Mouse (Mus musculus): Measurements from ENCODE around the gene Il21r.

DNA sequence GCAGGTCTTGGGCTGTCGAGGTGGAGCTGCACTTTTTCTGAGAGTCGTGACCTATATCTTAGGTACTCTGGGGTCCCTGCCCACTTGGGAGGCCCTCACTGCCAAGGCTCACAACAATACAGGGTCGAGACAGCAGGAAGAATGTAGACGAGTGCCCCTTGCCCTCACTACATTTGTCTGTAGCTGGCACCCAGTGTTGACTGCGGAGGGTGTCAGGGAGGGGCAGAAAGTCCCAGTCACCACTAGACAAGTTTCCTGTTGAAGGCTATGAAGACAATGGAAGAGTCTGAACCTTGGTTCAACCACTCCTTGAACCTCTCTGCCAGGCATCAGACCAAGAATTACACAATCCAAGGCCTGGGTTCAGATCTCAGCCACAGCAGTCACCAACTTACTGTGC lies 44.2 kb upstream of the Il21r start:
- TF ChIP-seq ZMIZ1 (IDR thresholded peaks at IDR 0.05; ENCODE audit: low read depth, low read length) (no peak), POLR2A (IDR thresholded peaks at IDR 0.05; ENCODE audit: low read depth, low read length) (no peak), KAT2A (IDR thresholded peaks at IDR 0.05; ENCODE audit: insufficient replicate concordance, low read length) (no peak), GABPA (IDR thresholded peaks at IDR 0.05; ENCODE audit: insufficient replicate concordance, low read depth, low read length) (no peak), CTCF (conservative IDR thresholded peaks at IDR 0.05 in 1 of 2, IDR thresholded peaks at IDR 0.05 in 1 of 2; ENCODE audit: low read depth in 2 of 2, low read length in 2 of 2) (no peak), ELF1 (IDR thresholded peaks at IDR 0.05; ENCODE audit: low read depth, low read length) (no peak), RAD21 (IDR thresholded peaks at IDR 0.05; ENCODE audit: low read depth, low read length) (no peak), EP300 (IDR thresholded peaks at IDR 0.05; ENCODE audit: low read length) (no peak), E2F4 (IDR thresholded peaks at IDR 0.05; ENCODE audit: insufficient replicate concordance, low read depth, low read length) (no peak), USF1 (IDR thresholded peaks at IDR 0.05; ENCODE audit: low read depth, low read length) (no peak), ETS1 (conservative IDR thresholded peaks at IDR 0.05; ENCODE audit: low read depth, low read length) (no peak)
